Mouse (Mus musculus) thymus, postnatal 36 days (tissue): ENCODE measurements around the gene Prkra.

Source experiments
- DNase-seq, 2 experiments: peaks; one replicate each; pipeline ENCODE4 v3.0.0; 2022; ENCODE audit warnings: mixed read lengths in 2 of 2

The Prkra gene

GRCm38 (mm10) chr2:76647883-76648570, at the start of gene Prkra, which contains the start of gene Pjvk:
TSS of gene Prkra (minus strand) at chr2:76648015.
TSS of gene Pjvk (plus strand) at chr2:76648476.
- peak; percentile 90 to 95 for DNase-seq

GRCm38 (mm10) chr2:76695290-76695689, 47.5 kb upstream of the Prkra start:
- DNase-seq, result no peak

- no peak for DNase-seq
These were observed 46.0 kb upstream of the Prkra start for GRCm38 (mm10) chr2:76693765-76694164.

- no peak for DNase-seq
These were observed 42.8 kb upstream of the Prkra start for GRCm38 (mm10) chr2:76690436-76691204.

- no peak for DNase-seq
These were observed 40.3 kb upstream of the Prkra start for GRCm38 (mm10) chr2:76688162-76688561.

- no peak for DNase-seq
These were observed 39.8 kb upstream of the Prkra start for GRCm38 (mm10) chr2:76687608-76688007.

- no peak for DNase-seq
These were observed 39.2 kb upstream of the Prkra start for GRCm38 (mm10) chr2:76686986-76687385.

- no peak for DNase-seq
These were observed 34.5 kb upstream of the Prkra start for GRCm38 (mm10) chr2:76682301-76682700.

GRCm38 (mm10) chr2:76676401-76677226, 28.8 kb upstream of the Prkra start:
- no peak for DNase-seq

- no peak for DNase-seq
These were observed 28.1 kb upstream of the Prkra start for GRCm38 (mm10) chr2:76675949-76676348.

- DNase-seq, result peak in 1 of 2 experiments; percentile 30
These were observed 27.6 kb upstream of the Prkra start for GRCm38 (mm10) chr2:76675451-76675850.

- peak; percentile 77 to 82 for DNase-seq
These were observed 27.1 kb upstream of the Prkra start, which contains the start of gene Plekha3 for GRCm38 (mm10) chr2:76674725-76675427. TSS of gene Plekha3 (plus strand) at chr2:76675281.

GRCm38 (mm10) chr2:76673472-76674081, 25.8 kb upstream of the Prkra start:
- DNase-seq, result peak; percentile 54 to 64

- DNase-seq, result peak; percentile 87 to 88
These were observed 25.2 kb upstream of the Prkra start, which contains the start of gene Fkbp7 for GRCm38 (mm10) chr2:76672966-76673392. TSS of gene Fkbp7 (minus strand) at chr2:76673116.

GRCm38 (mm10) chr2:76672134-76672745, 24.4 kb upstream of the Prkra start:
- no peak for DNase-seq

- no peak for DNase-seq
These were observed 23.8 kb upstream of the Prkra start for GRCm38 (mm10) chr2:76671641-76672040.

- no peak for DNase-seq
These were observed 19.4 kb upstream of the Prkra start for GRCm38 (mm10) chr2:76667200-76667599.

GRCm38 (mm10) chr2:76665531-76665930, 17.7 kb upstream of the Prkra start:
- DNase-seq, result no peak

GRCm38 (mm10) chr2:76659419-76659818, 11.6 kb upstream of the Prkra start:
- no peak for DNase-seq

GRCm38 (mm10) chr2:76658551-76658950, 10.7 kb upstream of the Prkra start:
- DNase-seq, result no peak

- no peak for DNase-seq
These were observed 8.2 kb upstream of the Prkra start for GRCm38 (mm10) chr2:76655982-76656381.
